ENCODE assay signal across 8 mouse cellular contexts in genomic region chr8:82774482-82774881, GRCm38 (mm10). TPM values are rescaled to one million over a fixed set of nuclear protein-coding genes. Genes with fewer than 3 reads are reported as not detected.
A peak's percentile ranks its signal among the peaks of the same experiment; 100 is the strongest.
DNase-seq lines count a peak whose midpoint lies in the region; ATAC-seq and TF ChIP-seq lines count a peak whose summit lies in the region.

No protein-coding gene starts in this region.

- ATAC-seq in erythroblast, adult 5-6 weeks (replicated peaks; ENCODE audit: low FRiP score, poor library complexity, severe bottlenecking): no peak

- WGBS in spleen, adult 2 months: 18% methylated on average over 6 of the region's 6 CpGs

- peaks cover 32% of the 10 kb centered on the region for H3K36me3 ChIP-seq in erythroblast, embryonic 14.5 days (ENCODE audit: control insufficient read depth)
- H3K36me3 ChIP-seq in spleen, adult 2 months (ENCODE audit: control insufficient read depth, insufficient read depth, low read length): peaks cover 11% of the 10 kb centered on the region

- TF ChIP-seq POLR2A in spleen, adult 2 months (IDR thresholded peaks at IDR 0.05; ENCODE audit: low read depth, low read length): no peak

- TF ChIP-seq CTCF in spleen, adult 2 months (IDR thresholded peaks at IDR 0.05; ENCODE audit: extremely low read depth, insufficient read depth, insufficient read length, insufficient replicate concordance): no peak
- TF ChIP-seq CTCF in left cerebral cortex, adult 2 months (IDR thresholded peaks at IDR 0.05): no peak

- intact Hi-C loops in left cerebral cortex, adult 2 months (cut with DNase I): loop anchor here (1.0 to 5.0 kb wide), 3 partner anchors 68 to 1759 kb away; no protein-coding TSS in a partner anchor

- peak in 1 of 2 experiments; percentile 4 for DNase-seq in spleen, adult 2 months (ENCODE audit: low read depth in 1 of 2, low spot score in 2 of 2)
- no peak for DNase-seq in spleen, postnatal 4 days (ENCODE audit: low spot score in 2 of 2)
- DNase-seq in left cerebral cortex, adult 2 months (ENCODE audit: extremely low spot score in 1 of 2, low spot score in 2 of 2): peak in 1 of 2 experiments; percentile 20
- peak; percentile 70 for DNase-seq in naive thymus-derived CD4-positive, alpha-beta T cell, adult 2 months (ENCODE audit: low read depth)
- no peak for DNase-seq in gastrocnemius, adult 8-10 months (ENCODE audit: low spot score in 2 of 2)
- no peak for DNase-seq in gastrocnemius, postnatal 25 days

- H3K9me3 ChIP-seq in erythroblast, embryonic 14.5 days (ENCODE audit: control insufficient read depth, low read length): no peaks in the 10 kb centered on the region

- H3K4me3 ChIP-seq in erythroblast, embryonic 14.5 days (replicated peaks): peak overlapping the region; percentile 81
- H3K4me3 ChIP-seq in spleen, adult 2 months (ENCODE audit: extremely low read depth, insufficient read depth, insufficient read length): peak overlapping the region; percentile 93; the same call in 1 of the 2 replicates
- peak overlapping the region; percentile 95 for H3K4me3 ChIP-seq in left cerebral cortex, adult 2 months

- H3K27ac ChIP-seq in spleen, adult 2 months (ENCODE audit: insufficient read depth, low read length): peak overlapping the region; percentile 33; the same call in 1 of the 2 replicates
- peak overlapping the region; percentile 74 for H3K27ac ChIP-seq in left cerebral cortex, adult 2 months

- H3K27me3 ChIP-seq in erythroblast, embryonic 14.5 days (ENCODE audit: control insufficient read depth): no peaks in the 10 kb centered on the region; the same call in 1 of the 2 replicates
- no peaks in the 10 kb centered on the region for H3K27me3 ChIP-seq in spleen, adult 2 months (ENCODE audit: control insufficient read depth, insufficient read depth, low read length)

- peaks cover 22% of the 10 kb centered on the region for H3K4me1 ChIP-seq in erythroblast, embryonic 14.5 days (ENCODE audit: control insufficient read depth)
- no peaks in the 10 kb centered on the region; the same call in 1 of the 2 replicates for H3K4me1 ChIP-seq in spleen, adult 2 months (ENCODE audit: control insufficient read depth, insufficient read depth, insufficient read length)

RNA-seq across cellular contexts. Expression of gene Zfp330, which starts 0.5 kb away (rescaled TPM):
- 0.26 and 0.91 TPM in 2 replicates for polyA plus RNA-seq in erythroblast, embryonic 14.5 days (2012)
- 12.3 and 17.7 TPM in 2 replicates for total RNA-seq in erythroblast, adult 5-6 weeks (2015; ENCODE audit: low replicate concordance)
- total RNA-seq in erythroblast, adult 5-6 weeks (2017; ENCODE audit: low replicate concordance): 19.7 and 24.7 TPM in 2 replicates
- polyA plus RNA-seq in spleen, adult 2 months (2012; rRNA removed): 7.6 and 8.1 TPM in 2 replicates
- 10 to 100 TPM; 32.9 to 35.7 TPM for total RNA-seq in left cerebral cortex, adult 2 months (2021)
- 10 to 100 TPM; 17.5 to 20.5 (median 19.2) TPM for total RNA-seq in gastrocnemius, adult 8-10 months (2022)
- 10 to 100 TPM; 18.8 to 21.0 TPM for total RNA-seq in gastrocnemius, postnatal 25 days (2021)
